Mouse (Mus musculus) forebrain, embryonic 14.5 days (tissue): ENCODE measurements at regions not wholly inside any gene's neighbourhood (a gene's known extent, or its start where the extent isn't known, plus 50 kb on each side); places are given as distances from the start of the nearest gene placed in this dataset.

ENCODE experiments used
- ATAC-seq: fragments of 200-750 bp; cut with Nextera tagmentation; 2 replicates; pipeline ENCODE4 v1.8.0; 2017; ENCODE audit warnings: mild to moderate bottlenecking, moderate library complexity
- DNase-seq: peaks from one replicate; pipeline ENCODE4 v3.0.0-alpha.2; 2015; ENCODE audit warnings: low spot score
- H3K27ac ChIP-seq: fragments of 300-500 bp; sonication (generic); 2 replicates; pipeline ENCODE4 v1.5.1; 2014; ENCODE audit warnings: low read depth, mild to moderate bottlenecking, control low read depth, low read length, moderate library complexity
- H3K27me3 ChIP-seq: fragments of 300-500 bp; sonication (generic); replicated peaks from 2 replicates; pipeline ENCODE4 v1.6.1; 2014; ENCODE audit warnings: low read length, control low read depth, mixed read lengths; ENCODE audit not compliant: control insufficient read depth, insufficient read depth
- H3K36me3 ChIP-seq: fragments of 300-500 bp; sonication (generic); 2 replicates; pipeline ENCODE4 v1.6.1; 2014; ENCODE audit warnings: low read length, control low read depth; ENCODE audit not compliant: control insufficient read depth, insufficient read depth
- H3K4me1 ChIP-seq: fragments of 300-500 bp; sonication (generic); 2 replicates; pipeline ENCODE4 v1.6.1; 2014; ENCODE audit warnings: antibody characterized with exemption, low read length, control low read depth; ENCODE audit not compliant: control insufficient read depth, insufficient read depth
- H3K4me2 ChIP-seq: fragments of 300-500 bp; sonication (generic); 2 replicates; pipeline ENCODE4 v1.6.1; 2014; ENCODE audit warnings: mild to moderate bottlenecking, control low read depth, low read length
- H3K4me3 ChIP-seq: fragments of 300-500 bp; sonication (generic); 2 replicates; pipeline ENCODE4 v1.5.1; 2014; ENCODE audit warnings: low read depth, low read length, control low read depth
- H3K9ac ChIP-seq: fragments of 300-500 bp; sonication (generic); 2 replicates; pipeline ENCODE4 v1.6.1; 2014; ENCODE audit warnings: mild to moderate bottlenecking, low read length, control low read depth, moderate library complexity
- H3K9me3 ChIP-seq: fragments of 300-500 bp; sonication (generic); replicated peaks from 2 replicates; pipeline ENCODE4 v1.6.1; 2016; ENCODE audit warnings: low read length, control low read depth, mixed read lengths; ENCODE audit not compliant: control insufficient read depth
- WGBS: fragments of 180-500 bp; shearing (Covaris S2); extraction: QIAGEN DNeasy Blood & Tissue Kit; methylation state at CpG from one replicate; pipeline ENCODE4 v1.1.7; 2014; 5-methylcytosine and 5-hydroxymethylcytosine counted together

- no peaks in the 10 kb centered on the region for H3K36me3 ChIP-seq
- no peaks in the 10 kb centered on the region for H3K27me3 ChIP-seq
- H3K4me2 ChIP-seq = no peak overlapping the region
- H3K4me1 ChIP-seq = no peaks in the 10 kb centered on the region
- no peak overlapping the region for H3K27ac ChIP-seq
- ATAC-seq = no peak
- no peaks in the 10 kb centered on the region for H3K9me3 ChIP-seq
- 74% methylated on average over 1 of the region's 1 CpGs for WGBS
- H3K9ac ChIP-seq = no peak overlapping the region
- H3K4me3 ChIP-seq = no peak overlapping the region
- DNase-seq = no peak
Measured at GRCm38 (mm10) chr15:42944610-42945009, 2810.4 kb downstream of the 9330182O14Rik start.

- no peaks in the 10 kb centered on the region for H3K36me3 ChIP-seq
- ATAC-seq = no peak
- no peak overlapping the region for H3K4me2 ChIP-seq
- no peaks in the 10 kb centered on the region for H3K4me1 ChIP-seq
- 79% methylated on average over 4 of the region's 4 CpGs for WGBS
- DNase-seq = no peak
- H3K9me3 ChIP-seq = no peaks in the 10 kb centered on the region
- H3K27ac ChIP-seq = no peak overlapping the region
- H3K4me3 ChIP-seq = no peak overlapping the region
- H3K9ac ChIP-seq = no peak overlapping the region
- H3K27me3 ChIP-seq = no peaks in the 10 kb centered on the region
Measured at GRCm38 (mm10) chr15:42955167-42955566, 2821.0 kb downstream of the 9330182O14Rik start.

- 19% methylated on average over 11 of the region's 11 CpGs for WGBS
- ATAC-seq = peak; percentile 91
- Histone ChIP-seq H3K4me3 (no peak overlapping the region), H3K4me2 (no peak overlapping the region), H3K4me1 (no peaks in the 10 kb centered on the region), H3K27ac (no peak overlapping the region), H3K9me3 (no peaks in the 10 kb centered on the region), H3K36me3 (no peaks in the 10 kb centered on the region), H3K27me3 (no peaks in the 10 kb centered on the region), H3K9ac (no peak overlapping the region)
- peak; percentile 92 for DNase-seq
Measured at GRCm38 (mm10) chr15:42962747-42963338, 2828.7 kb downstream of the 9330182O14Rik start.

GRCm38 (mm10) chr15:42965314-42965713 lies 2831.1 kb downstream of the 9330182O14Rik start:
- Histone ChIP-seq H3K4me3 (no peak overlapping the region), H3K27me3 (no peaks in the 10 kb centered on the region), H3K4me2 (no peak overlapping the region), H3K4me1 (no peaks in the 10 kb centered on the region), H3K36me3 (no peaks in the 10 kb centered on the region), H3K9me3 (no peaks in the 10 kb centered on the region), H3K9ac (no peak overlapping the region), H3K27ac (no peak overlapping the region)
- ATAC-seq (no peak), DNase-seq (no peak)
- WGBS = 71% methylated on average over 3 of the region's 3 CpGs
